Mouse (Mus musculus): ENCODE measurements around the gene Sycp2.
"Not testable (repeated sequence)": the region's sequence is repeated elsewhere in the genome, so short reads cannot be mapped to it uniquely, and the experiment has no call there.

Sycp2 gene

DNA sequence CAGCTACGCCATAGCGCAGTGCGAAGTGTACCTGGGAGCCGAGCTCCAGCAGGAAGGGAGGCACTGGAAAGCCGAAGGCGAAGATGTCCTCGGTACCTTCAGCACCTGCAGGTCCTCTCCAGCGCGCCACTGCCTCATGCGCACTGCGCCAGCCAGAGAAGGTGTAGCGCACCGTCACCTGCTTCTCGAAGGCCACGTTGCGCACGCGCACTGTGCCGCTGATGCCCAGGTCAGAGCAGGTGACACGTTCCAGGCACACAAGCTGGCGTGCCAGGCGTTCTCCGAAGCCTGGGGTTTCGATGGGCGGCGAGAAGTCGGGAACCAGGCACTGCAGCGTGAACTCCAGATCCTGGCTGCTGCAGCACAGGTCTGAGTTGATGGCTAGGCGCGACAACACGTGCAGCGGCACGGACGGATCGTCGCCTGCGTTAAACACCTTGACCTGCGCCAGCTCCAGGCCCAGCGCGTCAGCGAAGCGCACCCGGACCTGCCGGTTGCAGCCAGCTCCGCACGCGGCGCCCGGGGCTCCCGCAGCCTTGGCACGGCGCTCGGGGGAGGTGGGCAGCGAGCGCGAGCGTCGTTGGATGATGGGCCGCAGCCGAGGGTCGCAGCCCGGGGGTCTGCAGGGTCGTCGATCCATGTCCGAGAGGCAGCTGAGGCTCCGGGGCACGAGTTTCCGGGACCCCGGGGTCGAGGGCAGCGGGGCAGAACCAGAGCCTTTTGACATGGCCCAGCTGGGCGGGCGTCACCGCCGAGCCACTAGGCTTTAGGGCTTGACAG is 6.2 kb upstream of the Sycp2 start:
- DNase-seq, result peak; percentile 31 to 46

DNA sequence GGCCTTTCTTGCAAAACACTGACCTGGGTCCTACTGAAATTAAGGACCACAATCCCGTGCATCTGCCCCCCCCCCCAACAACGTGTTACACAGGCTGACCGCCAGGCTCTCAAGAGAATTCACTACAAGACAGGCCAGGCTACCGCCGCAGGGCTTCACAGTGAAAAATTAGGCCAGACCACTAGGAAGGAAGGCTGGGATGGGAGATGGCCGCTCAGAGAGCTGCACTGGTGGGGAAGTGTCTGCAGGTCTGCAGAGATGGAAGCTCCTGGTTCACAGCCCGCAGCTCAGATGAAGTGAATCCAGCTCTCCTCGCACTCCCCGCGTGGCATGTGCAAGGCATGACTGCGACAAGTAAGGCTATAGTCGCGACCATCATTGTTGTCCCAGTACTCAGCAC is 5.6 kb upstream of the Sycp2 start:
- no peak for DNase-seq

DNA sequence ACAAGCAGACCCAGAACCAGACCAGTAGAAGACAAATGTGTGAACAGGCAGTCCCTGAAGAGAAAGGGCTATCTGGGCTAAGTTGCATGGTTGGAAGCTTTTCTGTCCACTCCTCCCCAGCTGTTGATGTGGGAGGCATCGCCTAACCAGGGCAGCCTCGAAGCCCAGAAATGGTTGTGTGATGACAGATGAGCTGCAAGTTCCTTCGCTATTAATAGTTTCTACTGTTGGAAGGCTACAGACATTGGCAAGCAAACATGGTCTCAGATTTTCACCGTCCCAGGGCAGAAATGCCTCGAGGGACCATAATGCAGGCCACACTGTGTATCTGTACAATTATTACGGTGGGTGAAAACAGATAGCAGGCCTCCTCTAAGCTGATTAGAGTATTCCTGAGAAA is 5.1 kb upstream of the Sycp2 start:
- no peak for DNase-seq

DNA sequence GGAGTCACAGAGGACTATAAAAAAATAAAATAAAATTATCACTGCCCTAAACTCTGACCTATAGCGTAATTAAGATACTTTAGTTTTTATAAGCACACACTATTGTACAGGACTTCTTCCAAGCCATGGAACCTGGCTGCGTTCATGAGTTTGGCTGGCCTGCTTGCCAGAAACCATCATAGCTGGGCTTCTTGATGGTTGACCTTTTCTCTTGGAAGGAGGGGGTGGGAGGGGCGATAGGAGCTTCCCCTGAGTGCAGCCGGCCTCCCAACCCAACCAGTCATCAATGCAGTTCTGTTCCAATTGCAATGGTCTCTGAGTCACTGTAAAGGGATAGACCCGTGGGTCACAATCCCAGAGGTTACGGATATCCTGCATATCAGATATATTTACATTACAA is 2.8 kb upstream of the Sycp2 start:
- no peak for DNase-seq

DNA sequence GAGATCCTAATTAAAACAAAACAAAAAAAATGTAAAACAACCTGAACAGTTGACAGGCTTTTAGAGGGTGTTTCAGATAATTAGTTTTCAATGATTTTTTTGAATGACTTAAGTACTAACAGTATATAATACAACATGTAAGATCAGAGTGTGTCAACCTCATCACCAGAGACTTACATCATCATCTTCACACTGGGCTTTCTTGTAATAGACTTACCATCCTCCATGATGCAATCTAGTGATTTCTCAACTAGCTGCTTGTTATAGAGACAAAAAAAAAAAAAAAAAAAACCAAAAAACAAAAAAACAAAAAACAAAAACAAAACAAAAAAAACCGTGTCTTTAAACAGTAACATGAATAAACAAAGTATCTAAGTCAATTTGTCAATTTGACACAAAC is 1.5 kb upstream of the Sycp2 start:
- no peak for DNase-seq

DNA sequence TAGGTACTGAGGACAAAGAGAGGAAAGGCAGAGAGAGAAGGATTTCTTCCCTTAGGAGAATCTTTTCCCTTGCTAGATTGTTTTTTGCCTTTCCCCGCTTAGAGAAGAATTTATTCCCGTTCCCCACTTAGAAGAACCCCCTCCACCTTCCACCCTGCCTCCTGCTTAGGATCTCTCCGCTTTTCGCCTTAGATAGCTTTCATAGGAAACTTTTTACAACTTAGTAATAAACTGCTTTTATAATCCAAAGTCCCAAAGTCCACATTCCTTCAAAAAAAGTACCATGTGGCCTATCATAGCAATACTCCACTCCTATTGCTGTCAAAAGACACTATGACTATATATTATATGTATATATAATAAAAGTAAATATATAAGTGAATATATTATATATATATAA is 64.9 kb downstream of the Sycp2 start:
- no peak for DNase-seq

DNA sequence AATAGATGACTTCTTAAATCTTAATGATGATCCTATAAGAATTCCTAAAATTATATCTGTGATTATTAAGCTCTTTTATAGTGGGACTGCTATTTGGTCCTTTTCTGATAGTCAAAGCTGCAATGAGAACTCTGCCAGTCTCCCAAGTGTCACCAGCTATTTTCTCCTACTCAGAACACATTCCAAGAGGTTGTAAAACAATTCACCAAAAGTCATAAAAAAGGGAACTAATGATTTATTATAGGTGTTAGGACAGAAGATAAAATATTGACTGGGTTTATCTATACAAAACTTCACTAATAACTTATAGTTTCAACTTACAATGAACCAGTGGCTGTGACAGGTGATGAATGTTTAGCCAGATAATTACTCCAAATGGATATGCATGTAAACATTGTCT is 65.4 kb downstream of the Sycp2 start:
- DNase-seq, result not testable (repeated sequence)

DNA sequence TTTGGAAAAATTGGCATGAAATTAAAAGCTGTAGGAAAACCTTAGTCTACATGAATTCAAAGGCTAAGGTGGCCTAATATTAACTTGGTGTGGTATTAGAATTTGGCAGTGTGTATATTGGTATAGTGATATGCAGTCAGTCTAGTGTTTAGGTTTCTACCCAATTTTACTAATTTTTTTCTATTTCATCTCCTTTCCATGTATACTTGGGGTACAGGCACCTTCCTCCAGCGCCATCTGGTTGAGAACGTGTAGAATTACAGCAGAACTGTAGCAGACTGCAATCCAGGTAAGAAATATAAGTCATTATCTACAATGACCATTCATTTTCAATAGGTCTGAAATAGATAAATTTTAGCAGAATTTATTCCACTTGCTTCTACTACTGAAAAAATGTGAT is 68.4 kb downstream of the Sycp2 start:
- DNase-seq, result peak in 1 of 2 experiments; percentile 12

DNA sequence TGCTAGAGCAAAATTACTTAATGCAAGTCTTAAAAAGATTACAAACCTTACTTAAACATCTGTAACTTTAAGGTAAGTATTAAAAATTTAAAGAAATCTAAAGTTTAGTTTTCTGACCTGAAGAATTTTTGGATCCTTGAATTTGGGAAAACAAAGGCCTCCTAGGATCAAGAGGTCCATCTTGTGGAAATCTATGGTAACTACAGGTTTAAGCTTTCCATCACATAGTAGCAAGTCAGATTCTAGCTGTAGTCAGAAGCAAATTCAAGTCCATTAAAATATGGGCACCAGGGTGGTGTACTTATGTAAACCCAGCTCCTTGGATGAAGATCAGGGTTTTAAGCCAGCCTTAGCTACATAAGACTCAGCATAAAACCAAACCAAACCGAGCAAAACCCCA is 69.6 kb downstream of the Sycp2 start:
- no peak for DNase-seq

DNA sequence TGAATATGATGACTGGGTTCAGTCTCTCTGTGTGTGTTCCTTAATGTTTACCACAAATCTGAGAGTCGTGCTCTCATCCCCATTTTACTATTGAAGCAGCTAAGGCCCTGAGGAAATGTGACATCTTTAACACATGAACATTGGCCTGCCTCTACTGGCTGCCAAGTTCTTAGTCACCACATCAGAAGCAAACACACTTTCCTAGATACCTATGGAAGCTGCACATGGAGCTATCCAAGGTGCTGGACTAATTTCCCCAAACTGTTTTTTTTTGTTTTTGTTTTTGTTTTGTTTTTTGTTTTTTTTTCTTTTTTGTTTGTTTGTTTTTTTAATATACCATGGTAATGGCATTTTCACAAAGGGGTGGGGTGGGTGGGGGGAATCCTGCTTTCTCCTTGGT is 77.5 kb downstream of the Sycp2 start:
- no peak for DNase-seq

DNA sequence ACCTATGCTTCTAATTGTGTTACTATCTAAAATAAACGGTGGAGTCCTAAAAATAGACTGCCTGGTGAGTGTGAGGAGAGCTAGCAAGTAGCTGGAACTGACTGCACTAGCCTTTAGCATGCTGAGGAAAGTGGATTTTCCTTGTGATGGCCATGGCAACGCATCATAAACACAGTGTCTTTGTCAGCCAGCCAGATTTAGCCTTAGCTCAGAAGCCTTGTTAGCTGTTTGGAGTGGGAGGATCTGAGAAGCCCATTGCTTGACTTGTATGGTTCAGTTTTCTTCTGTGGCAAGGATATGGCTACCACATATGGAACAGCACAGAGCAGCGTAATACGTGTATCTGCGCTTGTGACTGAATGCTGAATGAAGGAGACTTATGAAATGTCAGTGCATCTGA is 77.9 kb downstream of the Sycp2 start:
- DNase-seq, result peak in 1 of 2 experiments; percentile 22

DNA sequence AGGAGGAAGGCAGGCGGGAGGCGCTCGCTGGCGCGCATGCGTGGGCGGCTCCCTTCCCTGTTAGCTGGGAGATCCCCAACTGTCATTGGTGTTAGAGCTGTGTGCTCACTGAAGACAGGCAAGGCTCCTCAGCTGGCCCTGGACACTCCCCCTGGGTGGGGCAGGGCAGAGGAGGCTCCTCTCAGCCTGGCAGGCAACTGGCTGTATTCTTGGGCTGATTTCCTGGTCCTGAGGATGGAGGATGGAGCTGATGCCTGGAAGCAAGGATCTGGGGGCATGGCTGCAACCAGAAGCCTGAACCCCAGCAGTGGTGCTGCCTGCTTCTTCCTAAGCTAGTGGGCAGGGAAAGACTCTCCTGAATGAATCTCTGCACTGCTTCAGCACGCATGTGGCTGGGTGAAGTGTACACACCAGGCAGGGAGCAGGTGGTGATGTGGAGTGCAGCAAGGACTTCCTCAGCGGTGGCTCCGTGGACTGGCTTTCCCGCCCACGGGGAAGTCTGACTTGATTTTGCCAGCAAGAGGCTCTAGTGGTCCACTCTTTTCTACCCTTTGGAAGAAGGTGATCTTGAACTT is 79.9 kb downstream of the Sycp2 start:
- peak; percentile 71 to 78 for DNase-seq

DNA sequence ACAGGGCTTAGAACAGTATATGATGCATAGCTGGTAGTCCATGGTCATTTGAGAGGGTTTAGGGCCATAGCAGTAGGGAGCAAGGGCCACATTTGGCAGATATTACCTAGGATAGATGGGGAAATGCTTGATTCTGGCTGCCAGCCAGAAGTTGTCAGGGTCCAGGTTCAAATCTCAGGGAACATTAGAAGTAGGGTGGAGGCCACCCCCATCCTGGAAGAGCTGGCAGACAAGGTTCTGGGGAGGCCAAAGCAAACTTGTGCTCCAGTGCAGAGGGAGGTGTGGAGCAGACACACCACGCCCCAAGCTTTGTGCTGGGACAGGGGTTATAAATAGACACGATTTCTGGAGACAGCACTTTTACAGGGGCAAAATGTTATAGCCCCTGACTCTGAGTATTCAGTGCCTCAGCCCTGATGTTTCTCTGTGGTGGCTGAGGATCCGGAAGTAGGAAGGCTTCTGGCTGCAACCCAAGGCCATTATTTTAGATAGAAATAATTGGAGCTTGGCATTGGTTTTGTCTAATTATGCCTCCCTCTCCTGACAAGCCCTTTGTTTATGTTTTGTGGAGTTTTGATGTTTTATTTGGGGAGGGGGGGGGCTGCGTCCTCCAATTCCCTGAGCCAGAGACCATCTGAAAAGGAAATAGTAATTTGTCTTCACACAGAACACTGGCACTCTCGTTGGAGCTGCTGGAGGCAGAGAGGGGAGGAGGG is 80.6 kb downstream of the Sycp2 start:
- peak in 1 of 2 experiments; percentile 13 for DNase-seq

DNA sequence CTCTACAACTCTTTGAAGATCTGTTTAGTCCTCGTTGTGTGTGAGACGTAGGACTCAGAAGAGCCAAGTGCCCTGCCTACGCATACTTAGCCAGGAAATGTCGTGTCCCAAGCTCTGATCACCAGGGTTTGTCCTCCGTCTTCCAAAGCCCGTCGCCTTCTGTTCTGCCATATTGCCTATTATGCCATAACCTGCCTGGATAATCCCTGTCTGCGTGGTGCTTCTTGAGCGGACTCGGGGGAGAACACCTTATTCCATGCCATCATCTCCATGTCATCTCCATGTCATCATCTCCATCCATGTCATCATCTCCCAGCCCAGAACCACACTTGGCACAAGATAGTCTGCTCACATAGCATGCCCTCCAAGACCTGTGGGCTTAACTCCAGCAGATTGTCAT is 81.4 kb downstream of the Sycp2 start:
- peak in 1 of 2 experiments; percentile 9 for DNase-seq

DNA sequence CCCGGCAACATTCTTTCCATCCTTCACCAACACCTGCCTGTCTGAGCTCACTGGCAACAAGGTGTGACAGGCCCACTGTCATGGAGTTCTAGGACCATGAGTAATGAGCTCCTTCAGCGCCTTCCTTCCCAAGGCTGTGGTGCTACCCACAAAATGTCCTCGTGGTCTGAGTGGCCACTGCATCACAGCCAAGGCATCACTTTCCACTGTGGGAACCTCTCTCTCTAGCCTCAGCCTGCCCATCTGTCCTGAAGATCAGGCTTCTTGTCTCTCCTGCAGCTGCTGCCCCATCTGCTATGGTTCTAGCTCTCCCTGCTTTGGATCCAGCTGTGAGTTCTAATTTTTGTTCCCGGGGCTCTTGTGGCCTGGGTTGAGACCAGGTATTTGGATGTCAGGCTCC is 82.7 kb downstream of the Sycp2 start:
- DNase-seq, result no peak

DNA sequence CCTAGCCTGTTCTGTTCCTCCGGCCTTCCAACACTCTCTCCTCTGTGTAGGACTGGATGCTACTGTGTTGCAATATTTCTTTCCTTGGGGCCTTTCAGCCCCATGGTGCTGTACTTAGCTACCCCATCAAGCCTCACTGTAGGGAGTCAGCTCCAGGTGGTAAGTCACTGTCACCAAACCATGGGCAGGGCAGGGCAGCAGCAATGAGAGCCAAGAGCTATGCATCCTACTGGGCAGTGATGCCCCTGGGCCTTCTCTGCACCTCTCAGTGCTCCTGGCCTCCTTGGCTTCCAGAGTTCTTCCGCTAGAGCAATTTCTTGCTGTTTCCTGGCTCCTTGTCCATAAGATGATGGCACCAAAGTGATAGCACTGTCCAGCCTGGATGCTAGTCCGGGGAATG is 83.1 kb downstream of the Sycp2 start:
- no peak for DNase-seq

DNA sequence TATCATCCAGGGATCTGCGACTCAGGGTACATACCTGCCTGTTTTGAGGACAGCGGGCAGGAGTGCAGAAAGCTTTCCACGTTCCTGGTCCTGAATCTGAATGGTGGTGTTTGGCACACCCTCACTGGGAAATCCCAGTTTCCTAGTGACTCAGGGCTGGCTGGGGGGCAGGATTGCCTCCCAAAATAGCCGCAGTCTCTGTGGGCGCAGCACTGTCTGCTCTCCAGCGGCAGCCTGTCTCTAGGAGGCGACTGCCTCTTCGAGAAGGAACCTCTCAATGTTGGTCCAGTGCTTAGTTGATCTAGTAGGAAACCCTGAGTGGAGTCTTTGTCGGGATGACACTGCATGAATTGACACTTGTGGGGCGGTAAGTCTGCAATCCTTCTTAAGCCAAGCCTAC is 86.2 kb downstream of the Sycp2 start:
- no peak for DNase-seq

DNA sequence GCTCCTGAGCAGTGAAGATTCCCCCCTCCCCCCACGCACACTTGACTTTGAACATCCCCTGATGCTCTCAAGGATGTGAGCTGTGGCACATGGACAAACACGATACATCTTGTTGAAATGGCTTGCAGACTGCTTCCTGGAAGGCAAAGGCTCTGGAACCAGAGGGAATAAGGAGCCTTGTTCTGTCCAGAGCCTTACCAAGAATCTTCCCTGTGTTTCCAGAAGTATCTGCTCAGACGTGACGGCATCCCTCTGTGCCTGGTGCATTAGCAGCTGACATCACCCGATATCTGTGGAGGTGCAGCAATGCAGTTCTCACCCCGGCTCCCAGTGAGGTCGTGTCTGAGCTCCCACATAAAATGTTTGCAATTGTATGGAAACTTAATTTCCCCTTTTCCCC is 87.7 kb downstream of the Sycp2 start:
- DNase-seq, result no peak

DNA sequence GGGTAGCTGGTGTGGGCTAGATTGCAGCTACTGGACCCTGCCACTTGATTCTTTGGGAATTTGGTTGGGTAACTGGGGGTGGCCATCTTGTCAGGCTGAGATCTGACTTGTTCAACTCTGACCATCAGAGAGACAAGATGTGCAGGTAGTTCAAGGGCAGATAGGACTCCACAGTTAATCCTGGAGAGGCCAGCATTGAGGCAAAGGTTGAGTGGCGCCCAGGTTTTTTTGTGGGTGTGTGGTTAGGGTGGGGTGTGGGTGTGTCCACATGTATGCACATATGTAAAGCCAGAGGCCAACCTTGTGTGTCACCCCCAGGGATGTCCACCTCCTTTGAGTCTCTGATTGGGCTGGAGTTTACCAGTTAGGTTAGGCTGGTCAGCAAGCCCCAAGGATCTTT is 91.2 kb downstream of the Sycp2 start:
- no peak for DNase-seq

DNA sequence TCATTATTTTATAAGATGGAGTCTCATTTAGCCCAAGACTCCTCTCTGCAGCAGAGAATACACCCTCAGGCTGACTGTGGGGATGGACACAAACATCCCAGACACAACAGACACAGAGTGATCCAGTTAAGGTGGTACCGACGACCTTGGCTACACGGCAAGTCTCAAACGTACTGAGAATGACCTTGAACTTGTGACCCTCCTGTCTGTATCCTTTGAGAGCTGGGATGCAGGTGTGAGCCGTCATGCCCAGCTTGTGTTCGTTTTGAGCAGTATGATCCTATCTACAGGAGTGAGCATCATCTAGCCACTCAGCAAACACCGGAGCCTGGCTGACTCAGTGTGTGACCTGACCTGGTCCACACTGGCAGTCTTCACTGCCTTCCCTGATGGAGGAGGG is 93.9 kb downstream of the Sycp2 start:
- DNase-seq, result no peak

DNA sequence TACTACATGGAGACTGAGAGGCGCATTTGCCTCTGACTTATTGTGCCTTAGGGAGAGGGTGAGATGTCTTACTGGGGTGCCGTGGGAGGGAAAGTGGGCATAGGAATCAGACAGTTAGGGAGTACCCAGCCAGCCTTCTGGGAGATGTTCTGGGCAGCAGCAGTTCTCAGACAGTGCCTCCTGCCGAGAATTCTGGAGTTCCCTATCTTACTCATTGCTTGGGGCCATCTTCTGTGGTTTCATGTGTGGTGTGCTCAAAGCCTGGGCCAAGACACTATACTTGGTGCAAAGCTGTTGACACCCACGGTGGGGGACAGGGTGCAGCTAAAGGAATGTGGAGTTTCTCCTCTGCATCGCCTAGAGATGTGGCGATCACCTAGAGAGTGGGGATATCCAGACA is 102.8 kb downstream of the Sycp2 start:
- no peak for DNase-seq

DNA sequence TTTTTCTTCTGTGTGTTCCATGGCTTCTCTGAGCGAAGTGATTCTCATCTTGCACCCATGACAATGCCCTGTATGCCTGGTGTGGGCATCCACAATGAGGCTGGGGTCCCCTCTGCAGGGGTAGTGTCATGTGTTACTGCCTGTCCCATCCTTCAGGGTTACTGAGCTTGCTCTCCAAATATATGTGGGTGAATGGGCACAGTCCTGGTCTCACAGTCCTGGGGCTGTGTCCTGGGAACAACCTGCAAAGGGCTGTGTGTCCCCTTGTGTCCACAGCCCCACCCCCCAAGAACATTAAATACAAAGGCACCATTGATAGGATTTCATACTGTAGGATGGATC is 103.3 kb downstream of the Sycp2 start:
- DNase-seq, result no peak

DNA sequence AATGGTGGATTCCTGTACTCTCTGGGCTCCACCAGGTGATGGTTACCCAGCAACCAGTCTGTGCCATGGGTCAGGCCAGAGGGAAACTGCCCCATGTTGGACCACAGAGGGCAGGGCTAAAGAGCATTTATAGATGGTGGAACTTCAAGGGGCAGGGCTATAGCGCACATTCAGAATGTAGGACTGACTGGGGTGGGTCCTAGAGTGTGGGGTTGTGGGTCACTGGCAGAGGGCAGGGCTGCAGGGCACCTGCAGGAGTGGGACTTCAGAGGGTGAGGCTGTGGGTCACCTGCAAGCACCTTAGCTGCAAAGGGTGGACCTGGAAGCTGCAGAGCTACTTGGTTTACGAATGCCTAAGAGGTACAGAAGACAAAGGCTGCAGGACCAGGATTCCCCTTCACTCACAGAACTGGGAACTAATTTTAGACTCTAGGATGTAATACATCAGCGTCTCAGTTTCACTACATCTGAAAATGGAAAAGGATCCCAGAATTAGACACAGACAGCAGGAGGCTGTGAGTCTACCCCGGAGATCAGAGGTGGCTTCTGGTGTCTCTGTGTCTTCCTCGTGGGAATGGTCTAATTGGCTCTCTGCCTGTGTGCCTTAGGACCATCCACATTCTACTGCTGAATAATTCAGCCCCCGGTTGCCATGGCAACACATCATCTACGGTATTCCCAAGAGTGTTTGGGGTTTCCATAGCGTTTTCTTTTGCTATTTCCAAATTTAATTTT is 103.9 kb downstream of the Sycp2 start:
- DNase-seq, result no peak
